Mouse (Mus musculus): ENCODE measurements around the gene Gpatch8. TPM values are rescaled to one million over a fixed set of nuclear protein-coding genes. Genes with fewer than 3 reads are reported as not detected.

The Gpatch8 gene
- 4.9 and 6.5 TPM in 2 replicates for polyA plus RNA-seq (2012; rRNA removed)

GRCm38 (mm10) chr11:102556031-102556715, at the start of gene Gpatch8:
Gene Gpatch8, minus strand, starts transcription at chr11:102556392.

GRCm38 (mm10) chr11:102604010-102604584, 47.9 kb upstream of the Gpatch8 start, which contains the start of gene Fzd2:
Gene Fzd2, plus strand, starts transcription at chr11:102604396.

DNA sequence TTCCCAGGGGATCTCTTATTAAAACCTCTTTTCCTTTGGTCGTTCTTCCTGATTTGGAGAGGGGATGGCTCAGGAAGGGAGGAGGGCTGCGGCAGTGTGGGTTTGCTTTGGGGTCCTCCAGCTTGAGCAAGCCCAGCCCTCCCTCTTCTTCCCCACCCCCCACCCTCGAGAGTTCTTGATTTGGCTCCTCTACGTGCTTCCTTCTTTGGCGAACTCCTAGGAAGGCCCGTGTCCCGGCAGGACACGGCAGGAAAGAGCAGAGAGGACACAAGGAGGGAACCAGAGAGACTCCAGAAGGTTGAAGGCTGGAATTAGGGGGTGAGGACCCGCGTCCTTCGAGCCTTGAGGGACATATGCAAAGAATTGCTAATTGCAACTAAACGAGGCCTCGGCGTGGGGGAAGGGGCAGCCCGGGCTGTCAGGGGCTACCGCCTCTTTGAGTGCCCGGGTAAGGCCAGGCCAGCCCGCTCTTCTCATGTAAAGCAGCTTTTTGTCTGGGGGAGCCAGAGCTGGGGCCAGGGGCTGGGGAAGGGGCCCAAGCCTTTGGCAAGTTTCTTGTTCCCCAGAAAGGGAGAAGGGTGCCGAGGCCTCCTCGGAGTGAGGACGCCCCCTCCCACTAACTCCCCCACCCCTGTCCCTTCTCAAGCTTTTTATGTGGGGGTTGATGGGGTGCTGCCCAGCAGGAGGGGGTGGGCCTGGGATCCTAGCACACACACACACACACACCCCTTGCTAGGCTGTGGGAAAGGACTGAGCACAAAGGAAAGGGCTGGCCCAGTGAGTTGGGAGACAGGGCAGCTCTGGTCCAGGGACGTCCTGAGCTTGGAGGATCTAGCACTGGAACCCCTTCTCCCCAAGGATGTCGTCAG, 23.2 kb upstream of the Gpatch8 start, which contains the start of gene Gm11627:
Gene Gm11627 (minus strand): TSS at position 297 of the 869 bp plus-strand sequence.

DNA sequence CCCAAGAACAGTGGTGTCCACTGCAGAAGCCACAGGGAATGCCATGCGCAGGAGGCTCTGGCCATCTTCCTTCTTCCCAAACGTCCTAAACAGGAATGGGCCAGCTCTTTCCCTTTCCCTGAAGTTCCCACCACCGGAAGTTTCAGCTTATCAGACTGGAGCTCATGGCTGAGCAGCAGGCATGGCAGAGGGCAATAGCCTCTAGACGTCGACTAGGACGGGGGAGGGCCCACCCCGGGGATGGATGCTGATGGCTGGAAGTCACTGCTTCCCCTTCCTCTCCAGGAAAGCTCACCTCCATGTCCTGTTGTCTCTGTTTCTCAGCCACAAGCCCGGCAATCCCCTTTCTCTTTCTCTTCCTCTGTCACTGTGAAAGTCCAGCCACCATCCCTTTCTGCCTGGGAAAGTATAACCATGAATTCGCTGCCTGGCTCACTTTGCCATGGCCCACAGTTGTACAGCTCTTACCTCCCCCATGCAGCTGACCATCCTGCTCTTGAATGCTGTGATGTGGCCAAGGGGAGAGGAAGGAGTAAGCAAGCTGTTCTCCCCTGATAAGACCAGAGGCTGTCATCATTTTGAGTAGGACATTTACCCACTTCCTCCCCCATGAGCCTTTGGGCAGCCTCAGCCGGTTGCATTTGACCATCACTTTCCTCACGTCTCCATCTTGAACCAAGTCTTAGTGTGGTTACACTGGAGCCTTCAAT, 86.4 kb downstream of the Gpatch8 start, which contains the start of gene Itga2b:
Gene Itga2b (minus strand): TSS at position 475 of the 710 bp plus-strand sequence.

GRCm38 (mm10) chr11:102447497-102447896, 108.7 kb downstream of the Gpatch8 start, which contains the start of gene Fam171a2:
Gene Fam171a2, minus strand, starts transcription at chr11:102447682.

DNA sequence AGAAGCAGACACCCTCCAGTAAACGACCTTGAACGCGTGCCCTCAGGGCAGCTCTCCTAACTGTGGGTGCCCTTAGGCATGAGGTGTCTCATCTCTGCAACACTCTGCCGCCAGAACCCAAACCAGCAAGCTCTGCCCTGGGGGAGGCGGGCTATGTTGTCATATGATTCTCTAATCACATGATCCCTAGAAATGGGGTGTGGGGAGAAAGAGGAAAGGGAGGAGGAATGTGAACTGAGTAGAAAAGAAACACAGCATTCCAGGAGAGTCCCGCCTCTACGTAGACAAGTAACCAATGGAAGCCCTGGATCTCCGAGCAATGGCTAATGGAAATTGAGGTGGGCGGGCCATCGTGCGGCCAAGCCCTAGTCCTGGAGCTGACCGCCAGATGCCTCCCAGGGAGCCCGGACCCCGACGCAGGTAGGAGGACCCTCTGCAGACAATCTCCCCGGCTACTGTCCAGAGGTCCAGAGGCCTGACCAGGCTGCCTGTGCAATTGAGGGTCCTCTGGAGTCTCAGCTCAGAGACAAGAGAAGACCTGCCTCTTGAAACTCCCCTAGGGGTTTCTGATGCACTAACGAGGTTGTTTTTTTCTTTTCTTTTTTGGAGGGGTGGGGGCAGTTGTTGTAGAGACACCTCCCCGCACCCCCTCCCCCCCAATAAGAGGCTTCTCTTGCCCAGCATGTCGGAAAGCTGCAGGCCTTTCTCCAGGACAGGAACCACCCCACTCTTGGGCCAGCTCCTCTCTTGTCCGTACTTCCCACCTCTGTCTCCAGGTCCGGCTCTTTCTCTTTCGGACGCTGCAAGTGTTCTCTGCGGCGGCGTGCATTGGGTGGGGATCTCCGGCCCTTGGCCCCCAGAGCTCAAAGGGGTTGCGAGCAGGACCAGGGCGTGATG, 125.8 kb downstream of the Gpatch8 start, which contains the start of gene Grn:
Gene Grn (plus strand): TSS at position 195 of the 897 bp plus-strand sequence.

Other genes with a start within 250 kb of the Gpatch8 start
- 9.5 and 10.8 TPM in 2 replicates for gene Ubtf, start 236.7 kb downstream of the Gpatch8 start, polyA plus RNA-seq (2012; rRNA removed)
- gene Slc4a1, start 190.2 kb downstream of the Gpatch8 start, polyA plus RNA-seq (2012; rRNA removed) = 0.03 TPM in 1 of 2 replicates, not detected in the other
- gene Rundc3a, start 163.0 kb downstream of the Gpatch8 start, polyA plus RNA-seq (2012; rRNA removed) = 4.0 and 6.2 TPM in 2 replicates
- 308 and 460 TPM in 2 replicates for gene Slc25a39, start 148.4 kb downstream of the Gpatch8 start, polyA plus RNA-seq (2012; rRNA removed)
- gene Grn, start 126.1 kb downstream of the Gpatch8 start, polyA plus RNA-seq (2012; rRNA removed) = 97.0 and 100.0 TPM in 2 replicates
- gene Fam171a2, start 108.7 kb downstream of the Gpatch8 start, polyA plus RNA-seq (2012; rRNA removed) = 8.8 and 13.8 TPM in 2 replicates
- gene Itga2b, start 86.3 kb downstream of the Gpatch8 start, polyA plus RNA-seq (2012; rRNA removed) = 3.3 and 5.0 TPM in 2 replicates
- gene Gm11627, start 23.1 kb upstream of the Gpatch8 start, polyA plus RNA-seq (2012; rRNA removed) = 1.1 and 1.8 TPM in 2 replicates
- 17.6 and 24.3 TPM in 2 replicates for gene Fzd2, start 48.0 kb upstream of the Gpatch8 start, polyA plus RNA-seq (2012; rRNA removed)
- gene Meioc, start 107.3 kb upstream of the Gpatch8 start, polyA plus RNA-seq (2012; rRNA removed) = not detected in 2 replicates
- gene Ccdc43, start 141.4 kb upstream of the Gpatch8 start, polyA plus RNA-seq (2012; rRNA removed) = 1.0 and 1.1 TPM in 2 replicates
- gene Adam11, start 205.0 kb upstream of the Gpatch8 start, polyA plus RNA-seq (2012; rRNA removed) = 3.3 and 6.8 TPM in 2 replicates